Mouse (Mus musculus): ENCODE results near the gene Prickle3. TPM values are rescaled to one million over a fixed set of nuclear protein-coding genes. Genes with fewer than 3 reads are reported as not detected.

The Prickle3 gene
- polyA plus RNA-seq, 1 experiment from 2014 or later, result 8.0 TPM

Other genes starting within 250 kb of the Prickle3 start
- gene Foxp3, start 83.6 kb upstream of the Prickle3 start, polyA plus RNA-seq (2016; fragmentation: Nextera tagmentation; extraction: Ambion mirVana), result 0.10 TPM in 1 of 2 replicates, not detected in the other
- 2.1 and 2.5 TPM in 2 replicates for gene Ppp1r3f, start 83.0 kb upstream of the Prickle3 start, polyA plus RNA-seq (2016; fragmentation: Nextera tagmentation; extraction: Ambion mirVana)
- gene Ccdc22, start 51.7 kb upstream of the Prickle3 start, polyA plus RNA-seq (2016; fragmentation: Nextera tagmentation; extraction: Ambion mirVana), result 27.1 and 27.6 TPM in 2 replicates
- gene Cacna1f, start 50.2 kb upstream of the Prickle3 start, polyA plus RNA-seq (2016; fragmentation: Nextera tagmentation; extraction: Ambion mirVana), result 0.03 TPM in 1 of 2 replicates, not detected in the other
- 0.91 and 1.1 TPM in 2 replicates for gene Syp, start 18.8 kb upstream of the Prickle3 start, polyA plus RNA-seq (2016; fragmentation: Nextera tagmentation; extraction: Ambion mirVana)
- 147 and 155 TPM in 2 replicates for gene Plp2, start 14.1 kb downstream of the Prickle3 start, polyA plus RNA-seq (2016; fragmentation: Nextera tagmentation; extraction: Ambion mirVana)
- gene Magix, start 24.0 kb downstream of the Prickle3 start, polyA plus RNA-seq (2016; fragmentation: Nextera tagmentation; extraction: Ambion mirVana), result 0.05 and 0.06 TPM in 2 replicates
- 38.1 and 38.5 TPM in 2 replicates for gene Gpkow, start 39.9 kb downstream of the Prickle3 start, polyA plus RNA-seq (2016; fragmentation: Nextera tagmentation; extraction: Ambion mirVana)
- 21.0 and 21.5 TPM in 2 replicates for gene Wdr45, start 57.1 kb downstream of the Prickle3 start, polyA plus RNA-seq (2016; fragmentation: Nextera tagmentation; extraction: Ambion mirVana)
- 0.39 TPM in 1 of 2 replicates, not detected in the other for gene Gm45208, start 65.0 kb downstream of the Prickle3 start, polyA plus RNA-seq (2016; fragmentation: Nextera tagmentation; extraction: Ambion mirVana)
- gene Praf2, start 71.2 kb downstream of the Prickle3 start, polyA plus RNA-seq (2016; fragmentation: Nextera tagmentation; extraction: Ambion mirVana), result 47.7 and 61.2 TPM in 2 replicates
- 8.6 and 11.7 TPM in 2 replicates for gene Ccdc120, start 93.6 kb downstream of the Prickle3 start, polyA plus RNA-seq (2016; fragmentation: Nextera tagmentation; extraction: Ambion mirVana)
- gene Tfe3, start 105.3 kb downstream of the Prickle3 start, polyA plus RNA-seq (2016; fragmentation: Nextera tagmentation; extraction: Ambion mirVana), result 22.7 and 23.2 TPM in 2 replicates
- 35.4 and 37.6 TPM in 2 replicates for gene Gripap1, start 132.5 kb downstream of the Prickle3 start, polyA plus RNA-seq (2016; fragmentation: Nextera tagmentation; extraction: Ambion mirVana)
- gene Kcnd1, start 165.0 kb downstream of the Prickle3 start, polyA plus RNA-seq (2016; fragmentation: Nextera tagmentation; extraction: Ambion mirVana), result 1.1 and 1.4 TPM in 2 replicates
- gene Otud5, start 184.1 kb downstream of the Prickle3 start, polyA plus RNA-seq (2016; fragmentation: Nextera tagmentation; extraction: Ambion mirVana), result 33.0 and 43.8 TPM in 2 replicates
- gene Pim2, start 221.0 kb downstream of the Prickle3 start, polyA plus RNA-seq (2016; fragmentation: Nextera tagmentation; extraction: Ambion mirVana), result 7.0 and 7.8 TPM in 2 replicates
- gene Slc35a2, start 226.8 kb downstream of the Prickle3 start, polyA plus RNA-seq (2016; fragmentation: Nextera tagmentation; extraction: Ambion mirVana), result 32.2 and 33.5 TPM in 2 replicates
- gene Pqbp1, start 242.0 kb downstream of the Prickle3 start, polyA plus RNA-seq (2016; fragmentation: Nextera tagmentation; extraction: Ambion mirVana), result 80.4 and 107 TPM in 2 replicates
- gene Timm17b, start 242.1 kb downstream of the Prickle3 start, polyA plus RNA-seq (2016; fragmentation: Nextera tagmentation; extraction: Ambion mirVana), result 140 and 156 TPM in 2 replicates